22 mouse cellular contexts compared by ENCODE assay signal in genomic region chr6:23084587-23085421, GRCm38 (mm10). TPM values are rescaled to one million over a fixed set of nuclear protein-coding genes. Genes with fewer than 3 reads are reported as not detected.
"Had no signal": no experiment of that assay in that cellular context is flagged by ENCODE, and none has a peak within 500 bp of the region (broad histone marks: within the 10 kb centered on the region; RNA-seq: fewer than 3 reads in every experiment).

No protein-coding gene starts in this region.

- H3K9me3 ChIP-seq: limb, embryonic 13.5 days; liver, embryonic 12.5 days; liver, embryonic 15.5 days; neural tube, embryonic 12.5 days; neural tube, embryonic 15.5 days had no signal

- H3K4me3 ChIP-seq: limb, embryonic 13.5 days; liver, embryonic 12.5 days; liver, embryonic 15.5 days; neural tube, embryonic 12.5 days; neural tube, embryonic 15.5 days had no signal

- H3K27me3 ChIP-seq: limb, embryonic 13.5 days; liver, embryonic 12.5 days; liver, embryonic 15.5 days; neural tube, embryonic 12.5 days; neural tube, embryonic 15.5 days had no signal

- H3K9ac ChIP-seq: limb, embryonic 13.5 days; liver, embryonic 12.5 days; liver, embryonic 15.5 days; neural tube, embryonic 12.5 days; neural tube, embryonic 15.5 days had no signal

- DNase-seq: kidney, adult 2 months; kidney, postnatal 25 days; layer of hippocampus, postnatal 36 days; left cerebral cortex, postnatal 4 days; liver; lung, adult 18-20 months; lung, postnatal 10 days; lung, postnatal 4 days; midbrain, embryonic 14.5 days; right cerebral cortex, adult 18-20 months; right cerebral cortex, postnatal 25 days; spleen, adult 18-20 months; thymus, postnatal 25 days had no signal

- H3K36me3 ChIP-seq: limb, embryonic 13.5 days; liver, embryonic 12.5 days; liver, embryonic 15.5 days; neural tube, embryonic 12.5 days; neural tube, embryonic 15.5 days had no signal

- H3K4me1 ChIP-seq: liver, embryonic 12.5 days; liver, embryonic 15.5 days; neural tube, embryonic 12.5 days; neural tube, embryonic 15.5 days had no signal

- ATAC-seq: inflammation-experienced regulatory T-cells, adult 6 months; liver, embryonic 12.5 days had no signal

- H3K27ac ChIP-seq: kidney, postnatal 0 days; limb, embryonic 13.5 days; liver, embryonic 12.5 days; liver, embryonic 15.5 days; neural tube, embryonic 12.5 days; neural tube, embryonic 15.5 days had no signal

- H3K4me2 ChIP-seq: limb, embryonic 13.5 days; liver, embryonic 12.5 days; liver, embryonic 15.5 days; midbrain, embryonic 11.5 days; neural tube, embryonic 12.5 days; neural tube, embryonic 15.5 days had no signal

RNA-seq across cellular contexts. Expression of gene Aass, which starts 48.0 kb away (rescaled TPM):
- total RNA-seq: megakaryocyte-erythroid progenitor cell, adult 5-6 weeks had no signal
